Mouse (Mus musculus): ENCODE measurements around the gene Pde1c.

- TF ChIP-seq CTCF (IDR thresholded peaks at IDR 0.05; ENCODE audit: control insufficient read depth, insufficient read depth, insufficient replicate concordance, low read depth, low read length) (no peak), POLR2A (IDR thresholded peaks at IDR 0.05; ENCODE audit: control insufficient read depth, low read depth, low read length) (no peak)
These were observed 13.5 kb downstream of the Pde1c start for GRCm38 (mm10) chr6:56555382-56555781.
